Mouse (Mus musculus): ENCODE measurements around the gene A030003K21Rik. TPM values are rescaled to one million over a fixed set of nuclear protein-coding genes. Genes with fewer than 3 reads are reported as not detected.
"Not testable (repeated sequence)": the region's sequence is repeated elsewhere in the genome, so short reads cannot be mapped to it uniquely, and the experiment has no call there.

A030003K21Rik gene
- polyA plus RNA-seq, 1 experiment from 2014 or later: not detected

DNA sequence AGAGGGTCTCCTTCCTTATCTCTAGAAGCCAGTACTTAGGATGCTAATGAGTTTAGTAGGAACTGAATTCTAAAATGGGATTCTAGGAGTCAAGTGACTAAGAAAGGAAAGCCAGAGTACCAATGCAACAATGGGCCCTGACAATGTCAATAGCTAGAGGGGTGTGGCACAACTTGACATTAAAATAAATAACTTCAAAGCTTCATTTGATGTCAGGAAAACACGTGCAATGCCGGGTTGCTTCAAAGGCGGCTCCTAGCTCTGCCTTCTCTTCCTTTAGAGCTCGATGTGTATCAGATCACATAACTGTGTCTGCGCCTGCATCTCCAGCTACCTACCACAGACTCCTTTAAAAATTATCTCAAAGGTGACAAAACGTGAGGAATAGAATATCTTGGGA is 30.7 kb upstream of the A030003K21Rik start:
- no peak for DNase-seq (ENCODE audit: low spot score, missing footprints)
- H3K4me1 ChIP-seq (ENCODE audit: control insufficient read depth, insufficient read depth, low read length): no peaks in the 10 kb centered on the region
- no peak overlapping the region for H3K4me2 ChIP-seq
- H3K9me3 ChIP-seq (ENCODE audit: control insufficient read depth, low read length): no peaks in the 10 kb centered on the region
- no peak overlapping the region for H3K4me3 ChIP-seq (ENCODE audit: low read depth, low read length)
- ATAC-seq (ENCODE audit: low FRiP score): no peak
- H3K36me3 ChIP-seq (ENCODE audit: control insufficient read depth, insufficient read depth, low read length): no peaks in the 10 kb centered on the region
- H3K9ac ChIP-seq (ENCODE audit: low read length): no peak overlapping the region
- no peaks in the 10 kb centered on the region for H3K27me3 ChIP-seq (ENCODE audit: control insufficient read depth, insufficient read depth, low read length)
- no peak overlapping the region for H3K27ac ChIP-seq (ENCODE audit: low read depth, low read length)
- WGBS: 77% methylated on average over 6 of the region's 6 CpGs

DNA sequence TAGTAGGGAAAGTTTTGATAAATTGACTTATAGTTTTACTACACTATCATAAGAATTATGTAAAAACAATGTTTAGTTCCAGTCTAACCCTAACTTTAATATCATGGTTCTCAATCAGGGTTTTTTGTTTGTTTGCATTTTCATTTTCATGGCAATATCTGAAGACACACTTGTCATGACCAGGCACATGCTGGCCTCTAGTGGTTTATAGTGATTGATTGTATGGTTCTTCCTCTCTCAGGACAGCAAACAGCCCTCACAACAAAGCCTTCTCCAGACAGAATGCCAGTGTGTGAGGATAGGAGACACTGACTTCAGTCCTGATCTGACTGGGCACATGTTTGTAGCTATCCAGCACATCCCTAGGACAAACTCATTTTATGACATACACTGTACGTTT is 30.1 kb upstream of the A030003K21Rik start:
- Histone ChIP-seq H3K4me2 (no peak overlapping the region), H3K4me1 (ENCODE audit: control insufficient read depth, insufficient read depth, low read length) (no peaks in the 10 kb centered on the region), H3K4me3 (ENCODE audit: low read depth, low read length) (no peak overlapping the region), H3K27ac (ENCODE audit: low read depth, low read length) (no peak overlapping the region), H3K9me3 (ENCODE audit: control insufficient read depth, low read length) (no peaks in the 10 kb centered on the region), H3K36me3 (ENCODE audit: control insufficient read depth, insufficient read depth, low read length) (no peaks in the 10 kb centered on the region), H3K27me3 (ENCODE audit: control insufficient read depth, insufficient read depth, low read length) (no peaks in the 10 kb centered on the region), H3K9ac (ENCODE audit: low read length) (no peak overlapping the region)
- 93% methylated on average over 1 of the region's 1 CpGs for WGBS
- ATAC-seq (ENCODE audit: low FRiP score) (no peak), DNase-seq (ENCODE audit: low spot score, missing footprints) (no peak)

DNA sequence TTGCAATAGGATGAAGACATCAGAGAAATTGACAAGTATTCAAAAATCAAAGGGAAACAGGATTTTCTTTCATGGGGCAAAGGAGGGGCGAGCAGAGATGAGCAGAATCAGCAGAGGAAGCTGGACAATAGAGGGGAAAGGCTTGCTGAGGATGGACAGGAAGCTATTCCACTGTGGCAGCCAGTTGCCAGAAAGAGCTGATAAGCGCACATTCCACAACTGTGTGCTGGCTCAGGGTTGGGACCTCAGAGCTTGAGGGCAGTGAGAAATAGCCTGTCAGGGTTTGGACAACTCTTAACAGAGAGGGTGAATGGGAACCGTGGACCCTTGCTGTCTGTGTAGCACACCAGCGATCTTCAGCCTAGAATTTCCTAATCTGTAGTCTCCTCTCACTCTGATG is 28.9 kb upstream of the A030003K21Rik start:
- ATAC-seq (ENCODE audit: low FRiP score) (no peak), DNase-seq (ENCODE audit: low spot score, missing footprints) (peak; percentile 87)
- Histone ChIP-seq H3K27ac (ENCODE audit: low read depth, low read length) (no peak overlapping the region), H3K9ac (ENCODE audit: low read length) (no peak overlapping the region), H3K4me3 (ENCODE audit: low read depth, low read length) (no peak overlapping the region), H3K4me2 (no peak overlapping the region), H3K9me3 (ENCODE audit: control insufficient read depth, low read length) (no peaks in the 10 kb centered on the region), H3K36me3 (ENCODE audit: control insufficient read depth, insufficient read depth, low read length) (no peaks in the 10 kb centered on the region), H3K27me3 (ENCODE audit: control insufficient read depth, insufficient read depth, low read length) (no peaks in the 10 kb centered on the region), H3K4me1 (ENCODE audit: control insufficient read depth, insufficient read depth, low read length) (no peaks in the 10 kb centered on the region)
- 47% methylated on average over 4 of the region's 4 CpGs for WGBS

DNA sequence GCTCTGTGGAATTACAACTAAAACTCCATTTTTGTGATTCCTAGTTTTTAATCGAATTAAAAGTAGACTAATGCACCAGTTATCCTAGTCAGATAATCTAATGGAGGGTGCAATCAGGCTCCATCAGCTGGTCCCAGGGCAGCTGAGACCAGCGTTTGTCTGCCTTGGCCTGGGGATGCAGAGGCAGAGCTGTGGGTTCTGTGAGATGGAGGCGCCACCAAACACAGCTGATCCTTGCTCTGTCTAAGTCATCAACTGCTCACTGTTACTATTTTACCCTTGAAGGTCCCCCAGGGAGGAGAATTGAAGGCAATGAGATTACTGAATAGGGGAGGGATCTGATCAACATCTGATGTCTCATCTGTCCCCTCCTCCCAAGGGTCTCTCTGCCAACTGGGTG is 23.2 kb upstream of the A030003K21Rik start:
- H3K27me3 ChIP-seq (ENCODE audit: control insufficient read depth, insufficient read depth, low read length): no peaks in the 10 kb centered on the region
- WGBS: 70% methylated on average over 3 of the region's 3 CpGs
- no peaks in the 10 kb centered on the region for H3K36me3 ChIP-seq (ENCODE audit: control insufficient read depth, insufficient read depth, low read length)
- H3K4me1 ChIP-seq (ENCODE audit: control insufficient read depth, insufficient read depth, low read length): no peaks in the 10 kb centered on the region
- no peak overlapping the region for H3K9ac ChIP-seq (ENCODE audit: low read length)
- no peak overlapping the region for H3K27ac ChIP-seq (ENCODE audit: low read depth, low read length)
- H3K4me2 ChIP-seq: no peak overlapping the region
- no peak overlapping the region for H3K4me3 ChIP-seq (ENCODE audit: low read depth, low read length)
- ATAC-seq (ENCODE audit: low FRiP score) (no peak), DNase-seq (ENCODE audit: low spot score, missing footprints) (no peak)
- no peaks in the 10 kb centered on the region; the same call in 1 of the 2 replicates for H3K9me3 ChIP-seq (ENCODE audit: control insufficient read depth, low read length)

DNA sequence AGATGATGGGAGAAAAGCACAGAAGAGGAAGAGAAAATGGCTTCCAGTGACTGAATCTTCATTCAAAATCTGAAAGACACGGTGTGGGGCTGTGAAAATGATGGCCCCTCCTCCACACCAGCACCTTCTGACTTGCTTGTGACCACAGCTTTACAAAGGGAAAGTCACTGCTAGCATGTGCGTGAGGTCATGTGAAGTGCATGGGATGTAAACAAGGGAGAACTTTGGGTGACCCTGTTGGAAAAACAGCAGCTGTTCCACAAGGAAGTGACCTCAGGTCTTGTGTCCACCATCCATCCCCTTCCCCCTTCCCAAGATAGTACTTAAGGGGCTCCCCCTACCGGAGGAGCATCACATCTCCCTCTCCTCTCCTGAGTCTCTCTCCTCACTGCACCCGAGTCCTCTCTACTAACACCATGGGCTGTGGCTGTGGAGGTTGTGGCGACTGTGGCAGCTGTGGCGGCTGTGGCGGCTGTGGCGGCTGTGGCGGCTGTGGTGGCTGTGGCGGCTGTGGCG is 16.7 kb upstream of the A030003K21Rik start, which contains the start of gene Gm47955:
Gene Gm47955, plus strand, starts transcription at position 417 of the 516 bp plus-strand sequence.
- WGBS: 92% methylated on average over 11 of the region's 11 CpGs
- no peak within 1 kb of the TSS for H3K27ac ChIP-seq (ENCODE audit: low read depth, low read length)
- H3K4me2 ChIP-seq: no peak within 1 kb of the TSS
- no peaks in the 10 kb centered on the region for H3K36me3 ChIP-seq (ENCODE audit: control insufficient read depth, insufficient read depth, low read length)
- H3K27me3 ChIP-seq (ENCODE audit: control insufficient read depth, insufficient read depth, low read length): no peaks in the 10 kb centered on the region
- ATAC-seq (ENCODE audit: low FRiP score) (no peak), DNase-seq (ENCODE audit: low spot score, missing footprints) (no peak)
- no peak within 1 kb of the TSS for H3K4me3 ChIP-seq (ENCODE audit: low read depth, low read length)
- no peak within 1 kb of the TSS for H3K9ac ChIP-seq (ENCODE audit: low read length)
- H3K9me3 ChIP-seq (ENCODE audit: control insufficient read depth, low read length): no peaks in the 10 kb centered on the region; the same call in 1 of the 2 replicates
- H3K4me1 ChIP-seq (ENCODE audit: control insufficient read depth, insufficient read depth, low read length): no peaks in the 10 kb centered on the region

DNA sequence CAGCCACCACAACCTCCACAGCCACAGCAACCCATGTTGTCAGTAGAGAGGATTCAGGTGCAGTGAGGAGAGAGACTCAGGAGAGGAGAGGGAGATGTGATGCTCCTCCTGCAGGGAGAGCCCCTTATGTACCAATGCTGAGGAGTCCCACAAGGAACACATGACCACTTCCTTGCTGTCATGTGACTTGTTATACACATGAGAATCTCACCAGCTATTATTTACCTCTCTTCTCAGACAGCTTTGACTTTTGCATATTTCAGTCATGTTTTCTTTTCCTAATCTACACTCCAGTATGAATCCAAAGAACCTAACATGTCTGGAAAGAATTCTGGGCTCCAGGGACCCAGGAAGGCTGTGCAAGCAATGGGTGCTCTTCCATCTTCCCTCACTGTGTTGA is 12.7 kb upstream of the A030003K21Rik start, which contains the start of gene Gm7544:
Gene Gm7544, minus strand, starts transcription at position 101 of the 400 bp plus-strand sequence.
- not testable (repeated sequence) for H3K27ac ChIP-seq (ENCODE audit: low read depth, low read length); DNase-seq (ENCODE audit: low spot score, missing footprints); H3K36me3 ChIP-seq (ENCODE audit: control insufficient read depth, insufficient read depth, low read length); H3K9me3 ChIP-seq (ENCODE audit: control insufficient read depth, low read length); H3K9ac ChIP-seq (ENCODE audit: low read length); H3K4me2 ChIP-seq; H3K4me3 ChIP-seq (ENCODE audit: low read depth, low read length); ATAC-seq (ENCODE audit: low FRiP score); H3K27me3 ChIP-seq (ENCODE audit: control insufficient read depth, insufficient read depth, low read length); H3K4me1 ChIP-seq (ENCODE audit: control insufficient read depth, insufficient read depth, low read length)

DNA sequence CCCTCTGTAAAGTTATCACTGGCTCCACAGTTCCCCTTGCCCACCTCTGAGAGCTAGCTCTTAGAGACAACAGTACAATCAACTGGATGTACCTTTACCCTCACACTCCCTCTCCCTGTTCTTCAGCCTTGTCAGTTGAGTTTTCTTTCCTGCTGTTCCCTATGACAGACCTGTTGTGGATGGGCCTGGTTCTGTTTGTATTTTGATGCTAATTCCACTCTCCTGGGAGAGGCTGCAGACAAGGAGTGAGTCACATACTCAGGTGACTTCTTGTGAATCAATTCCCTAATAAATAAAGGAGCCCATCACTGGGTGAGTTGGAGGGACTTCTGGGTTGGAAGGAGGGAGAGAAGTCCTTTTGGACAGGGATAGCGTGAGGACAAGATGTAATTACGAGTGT is 5.4 kb upstream of the A030003K21Rik start:
- WGBS: 91% methylated on average over 2 of the region's 2 CpGs
- H3K27me3 ChIP-seq (ENCODE audit: control insufficient read depth, insufficient read depth, low read length): no peaks in the 10 kb centered on the region
- no peak for ATAC-seq (ENCODE audit: low FRiP score)
- H3K4me1 ChIP-seq (ENCODE audit: control insufficient read depth, insufficient read depth, low read length): no peaks in the 10 kb centered on the region
- no peak overlapping the region for H3K4me2 ChIP-seq
- H3K27ac ChIP-seq (ENCODE audit: low read depth, low read length): no peak overlapping the region
- DNase-seq (ENCODE audit: low spot score, missing footprints): no peak
- no peak overlapping the region for H3K9ac ChIP-seq (ENCODE audit: low read length)
- H3K36me3 ChIP-seq (ENCODE audit: control insufficient read depth, insufficient read depth, low read length): no peaks in the 10 kb centered on the region
- no peak overlapping the region for H3K4me3 ChIP-seq (ENCODE audit: low read depth, low read length)
- H3K9me3 ChIP-seq (ENCODE audit: control insufficient read depth, low read length): no peaks in the 10 kb centered on the region

DNA sequence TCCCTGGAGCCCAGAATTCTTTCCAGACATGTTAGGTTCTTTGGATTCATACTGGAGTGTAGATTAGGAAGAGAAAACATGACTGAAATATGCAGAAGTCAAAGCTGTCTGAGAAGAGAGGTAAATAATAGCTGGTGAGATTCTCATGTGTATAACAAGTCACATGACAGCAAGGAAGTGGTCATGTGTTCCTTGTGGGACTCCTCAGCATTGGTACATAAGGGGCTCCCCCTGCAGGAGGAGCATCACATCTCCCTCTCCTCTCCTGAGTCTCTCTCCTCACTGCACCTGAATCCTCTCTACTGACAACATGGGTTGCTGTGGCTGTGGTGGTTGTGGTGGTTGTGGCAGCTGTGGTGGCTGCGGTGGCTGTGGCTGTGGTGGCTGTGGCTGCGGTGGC is 2.8 kb upstream of the A030003K21Rik start:
- not testable (repeated sequence) for H3K4me3 ChIP-seq (ENCODE audit: low read depth, low read length); H3K27ac ChIP-seq (ENCODE audit: low read depth, low read length)
- WGBS: 94% methylated on average over 2 of the region's 2 CpGs

DNA sequence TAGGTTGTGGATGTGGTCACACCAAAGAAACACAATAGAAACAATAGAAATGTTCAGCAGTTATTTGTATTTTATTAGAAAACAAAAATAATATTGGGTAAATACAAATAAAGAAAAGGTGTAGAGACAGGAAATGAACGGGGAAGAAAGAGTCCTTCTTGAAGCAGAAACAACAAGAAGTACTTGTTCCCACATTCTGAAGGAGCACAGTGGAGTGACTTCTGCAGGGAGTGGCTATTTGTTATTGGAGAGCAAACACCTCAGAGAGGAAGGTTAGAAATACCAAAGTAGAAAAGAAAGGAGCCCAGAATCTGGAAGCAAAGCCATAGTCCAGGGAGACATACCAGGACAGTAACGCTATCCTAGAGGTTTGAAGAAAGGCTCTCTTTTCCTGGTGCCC is 683 bp downstream of the A030003K21Rik start:
- H3K4me2 ChIP-seq; DNase-seq (ENCODE audit: low spot score, missing footprints); ATAC-seq (ENCODE audit: low FRiP score); H3K9ac ChIP-seq (ENCODE audit: low read length); H3K4me1 ChIP-seq (ENCODE audit: control insufficient read depth, insufficient read depth, low read length); H3K27ac ChIP-seq (ENCODE audit: low read depth, low read length); H3K27me3 ChIP-seq (ENCODE audit: control insufficient read depth, insufficient read depth, low read length); H3K4me3 ChIP-seq (ENCODE audit: low read depth, low read length); H3K9me3 ChIP-seq (ENCODE audit: control insufficient read depth, low read length); H3K36me3 ChIP-seq (ENCODE audit: control insufficient read depth, insufficient read depth, low read length): not testable (repeated sequence)
- WGBS: 89% methylated on average over 1 of the region's 2 CpGs

More for the DNA sequence above, 2.8 kb upstream of the A030003K21Rik start:
- not testable (repeated sequence) for H3K36me3 ChIP-seq (ENCODE audit: control insufficient read depth, insufficient read depth, low read length); H3K9me3 ChIP-seq (ENCODE audit: control insufficient read depth, low read length); H3K27me3 ChIP-seq (ENCODE audit: control insufficient read depth, insufficient read depth, low read length); ATAC-seq (ENCODE audit: low FRiP score); H3K4me2 ChIP-seq; H3K4me1 ChIP-seq (ENCODE audit: control insufficient read depth, insufficient read depth, low read length); DNase-seq (ENCODE audit: low spot score, missing footprints); H3K9ac ChIP-seq (ENCODE audit: low read length)

All from midbrain, embryonic 11.5 days (tissue).